Mouse (Mus musculus): ENCODE data around the gene Atg13. TPM values are rescaled to one million over a fixed set of nuclear protein-coding genes. Genes with fewer than 3 reads are reported as not detected.

Gene Atg13
- total RNA-seq, 2 experiments from 2014 or later, result 10.1 to 22.0 TPM

- ATAC-seq (replicated peaks; ENCODE audit: low FRiP score, low TSS enrichment, poor library complexity, severe bottlenecking), result no peak
Measured at GRCm38 (mm10) chr2:91696225-91696590, 14.2 kb downstream of the Atg13 start.

DNA sequence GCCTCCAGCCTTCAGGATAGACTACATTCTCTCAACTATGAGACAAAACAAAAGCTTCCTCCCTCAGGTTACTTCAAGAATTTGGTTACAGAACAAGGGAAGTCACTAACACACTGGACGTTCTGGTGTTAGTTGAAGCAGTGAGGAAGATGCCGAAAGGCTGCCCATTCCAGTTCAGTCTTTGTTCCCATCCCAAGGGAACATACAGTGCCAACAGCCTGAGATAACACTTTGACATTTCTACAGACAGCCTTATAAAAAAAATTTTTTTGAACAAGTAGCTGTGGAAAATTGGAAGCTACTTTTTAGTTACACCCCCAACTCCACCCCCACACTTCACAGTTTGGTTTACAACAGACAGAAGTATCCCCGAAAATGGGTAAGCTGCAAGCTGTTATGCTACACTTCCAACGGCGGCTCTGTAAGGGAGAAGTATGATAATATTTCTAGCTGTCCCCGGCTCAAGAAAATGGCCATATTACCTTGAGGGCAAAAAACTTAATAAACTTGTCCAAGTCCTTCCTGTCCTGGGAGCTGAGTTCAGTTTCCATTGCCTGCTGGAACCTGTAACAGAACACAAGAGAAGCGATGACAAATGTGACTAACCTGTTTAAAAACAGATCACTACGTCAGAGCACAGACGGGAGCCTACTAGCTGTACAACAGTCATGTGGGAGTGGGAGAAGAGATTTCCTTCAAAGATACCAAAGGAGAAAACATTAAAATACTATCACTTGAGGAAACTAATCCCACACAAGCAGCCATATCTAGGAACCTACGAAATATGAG lies 14.7 kb downstream of the Atg13 start:
- ATAC-seq (replicated peaks; ENCODE audit: low FRiP score, low TSS enrichment, poor library complexity, severe bottlenecking), result no peak

DNA sequence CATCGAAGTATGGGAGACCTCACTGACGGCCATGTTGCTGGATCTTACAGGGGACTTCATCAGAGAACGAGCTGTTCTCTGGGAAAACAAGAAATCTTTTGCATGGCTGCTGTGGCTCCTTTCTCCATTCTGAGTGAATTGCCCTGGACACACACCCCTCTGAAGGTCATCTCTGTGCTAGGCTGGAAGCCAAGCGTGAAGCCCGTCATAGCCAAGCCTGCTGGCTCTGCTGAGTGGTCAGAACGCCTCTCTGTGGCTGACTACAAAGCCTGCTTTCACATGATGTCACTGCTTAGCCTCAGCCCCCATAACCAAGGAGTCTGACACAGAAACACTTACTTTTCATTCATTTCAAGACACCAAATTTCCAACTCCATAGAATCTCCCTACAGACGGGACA lies 20.9 kb downstream of the Atg13 start:
- ATAC-seq (replicated peaks; ENCODE audit: low FRiP score, low TSS enrichment, poor library complexity, severe bottlenecking), result no peak

GRCm38 (mm10) chr2:91683919-91684318 lies 26.5 kb downstream of the Atg13 start:
- ATAC-seq (replicated peaks; ENCODE audit: low FRiP score, low TSS enrichment, poor library complexity, severe bottlenecking), result no peak

DNA sequence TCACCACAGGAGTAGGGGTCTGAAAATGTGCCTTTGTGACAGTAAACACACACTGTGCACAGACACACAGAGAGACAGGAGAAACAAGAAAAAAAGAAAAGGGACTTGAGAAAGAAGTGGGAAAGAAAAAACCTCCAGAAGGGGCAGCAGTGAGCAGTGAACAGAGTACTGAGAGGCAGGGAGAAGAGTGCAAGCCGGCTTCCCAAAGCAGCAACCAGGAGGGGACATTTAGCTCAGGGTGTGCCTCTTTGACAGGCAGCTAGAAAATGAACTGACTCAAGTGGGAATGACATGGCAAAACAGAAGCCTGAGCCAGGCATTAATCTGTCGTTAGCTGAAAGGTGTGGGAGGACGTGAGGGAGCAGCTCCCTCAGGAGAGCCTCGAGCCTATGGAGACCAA lies 27.5 kb downstream of the Atg13 start:
- ATAC-seq (replicated peaks; ENCODE audit: low FRiP score, low TSS enrichment, poor library complexity, severe bottlenecking), result peak; percentile 79

- ATAC-seq (replicated peaks; ENCODE audit: low FRiP score, low TSS enrichment, poor library complexity, severe bottlenecking), result no peak
Measured at GRCm38 (mm10) chr2:91676961-91677360, 33.4 kb downstream of the Atg13 start.

GRCm38 (mm10) chr2:91676420-91676819 lies 34.0 kb downstream of the Atg13 start:
- no peak for ATAC-seq (replicated peaks; ENCODE audit: low FRiP score, low TSS enrichment, poor library complexity, severe bottlenecking)

- ATAC-seq (replicated peaks; ENCODE audit: low FRiP score, low TSS enrichment, poor library complexity, severe bottlenecking), result no peak
Measured at GRCm38 (mm10) chr2:91674895-91675294, 35.5 kb downstream of the Atg13 start.

GRCm38 (mm10) chr2:91673587-91673986 lies 36.8 kb downstream of the Atg13 start:
- no peak for ATAC-seq (replicated peaks; ENCODE audit: low FRiP score, low TSS enrichment, poor library complexity, severe bottlenecking)

GRCm38 (mm10) chr2:91670038-91670437 lies 40.3 kb downstream of the Atg13 start:
- ATAC-seq (replicated peaks; ENCODE audit: low FRiP score, low TSS enrichment, poor library complexity, severe bottlenecking), result no peak

GRCm38 (mm10) chr2:91669326-91669725 lies 41.0 kb downstream of the Atg13 start:
- no peak for ATAC-seq (replicated peaks; ENCODE audit: low FRiP score, low TSS enrichment, poor library complexity, severe bottlenecking)

DNA sequence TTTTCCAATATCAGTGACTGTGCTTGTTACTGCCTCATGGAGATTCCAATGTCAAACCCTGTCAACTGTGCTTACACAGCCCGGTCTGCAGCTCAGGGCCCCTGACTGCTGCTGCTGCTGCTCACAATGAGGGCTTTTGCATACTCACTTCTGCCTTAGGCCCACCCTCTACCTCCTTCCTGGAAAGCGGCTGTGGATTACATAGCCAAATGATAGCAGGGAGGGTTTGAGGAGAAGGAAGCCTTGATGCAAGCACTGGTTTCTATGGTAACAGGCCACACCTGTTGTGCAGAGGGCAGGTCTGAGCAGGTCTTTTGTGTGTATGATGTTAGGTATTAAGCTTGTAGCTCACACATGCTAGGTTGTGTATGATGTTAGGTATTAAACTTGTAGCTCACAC lies 42.6 kb downstream of the Atg13 start:
- no peak for ATAC-seq (replicated peaks; ENCODE audit: low FRiP score, low TSS enrichment, poor library complexity, severe bottlenecking)

GRCm38 (mm10) chr2:91666386-91666910 lies 43.9 kb downstream of the Atg13 start:
- no peak for ATAC-seq (replicated peaks; ENCODE audit: low FRiP score, low TSS enrichment, poor library complexity, severe bottlenecking)

DNA sequence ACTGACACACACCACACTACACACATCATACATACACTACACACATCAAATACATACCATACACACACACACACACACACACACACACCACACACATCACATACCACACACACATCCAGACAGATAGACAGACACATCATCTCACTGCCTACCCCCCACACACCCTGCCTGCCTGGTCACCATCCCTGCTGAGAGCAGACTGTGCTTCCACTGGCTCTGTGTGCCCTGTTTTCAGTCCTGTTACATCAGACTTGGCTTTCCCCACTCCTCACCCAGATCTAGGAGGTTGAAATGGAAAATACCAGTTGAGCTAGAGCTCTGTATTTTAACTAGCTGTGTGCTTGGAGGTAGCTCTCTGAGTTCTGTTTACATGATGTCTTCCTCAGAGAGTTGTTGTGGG lies 45.6 kb downstream of the Atg13 start:
- ATAC-seq (replicated peaks; ENCODE audit: low FRiP score, low TSS enrichment, poor library complexity, severe bottlenecking), result no peak

DNA sequence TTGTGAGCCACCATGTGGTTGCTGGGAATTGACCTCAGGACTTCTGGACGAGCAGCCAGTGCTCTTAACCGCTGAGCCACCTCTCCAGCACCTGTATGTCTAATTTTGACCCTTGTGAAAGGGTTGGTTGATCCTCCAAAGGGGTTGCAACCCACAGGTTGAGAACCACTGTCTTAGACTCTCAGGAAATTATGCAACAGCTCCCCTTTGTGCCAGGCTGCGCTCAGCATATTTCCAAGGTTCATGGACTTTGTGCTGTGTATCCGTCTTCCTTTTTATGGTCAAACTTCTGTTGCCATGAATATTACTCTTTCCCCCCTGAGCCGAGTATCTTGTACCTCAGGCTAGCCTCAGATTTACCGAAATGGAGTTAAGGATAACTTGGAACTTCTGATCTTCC lies 49.4 kb downstream of the Atg13 start:
- ATAC-seq (replicated peaks; ENCODE audit: low FRiP score, low TSS enrichment, poor library complexity, severe bottlenecking), result no peak

GRCm38 (mm10) chr2:91659657-91660056 lies 50.7 kb downstream of the Atg13 start:
- ATAC-seq (replicated peaks; ENCODE audit: low FRiP score, low TSS enrichment, poor library complexity, severe bottlenecking), result no peak

DNA sequence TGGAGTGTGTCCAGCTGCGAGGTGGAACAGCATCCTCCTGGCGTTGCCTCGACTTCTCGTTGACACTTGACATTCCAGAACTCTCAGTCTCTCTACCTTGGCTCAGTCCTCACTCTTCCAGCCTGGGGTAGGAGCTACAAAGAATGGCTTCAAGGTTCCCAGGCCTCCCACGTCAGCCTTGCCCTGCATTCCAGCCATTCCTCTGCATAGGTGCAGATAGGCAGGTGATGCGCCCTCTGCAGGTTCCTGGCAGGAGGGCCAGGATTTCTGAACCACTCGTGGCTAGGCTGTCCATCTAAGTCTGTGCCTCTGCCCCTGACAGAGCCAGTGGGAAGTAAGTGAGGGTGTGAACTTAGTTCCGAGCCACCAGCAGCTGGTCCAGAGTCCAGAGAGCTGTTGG lies 53.6 kb downstream of the Atg13 start:
- ATAC-seq (replicated peaks; ENCODE audit: low FRiP score, low TSS enrichment, poor library complexity, severe bottlenecking), result peak; percentile 23; the same call in 1 of the 2 replicates

GRCm38 (mm10) chr2:91655827-91656226 lies 54.5 kb downstream of the Atg13 start:
- ATAC-seq (replicated peaks; ENCODE audit: low FRiP score, low TSS enrichment, poor library complexity, severe bottlenecking), result no peak

DNA sequence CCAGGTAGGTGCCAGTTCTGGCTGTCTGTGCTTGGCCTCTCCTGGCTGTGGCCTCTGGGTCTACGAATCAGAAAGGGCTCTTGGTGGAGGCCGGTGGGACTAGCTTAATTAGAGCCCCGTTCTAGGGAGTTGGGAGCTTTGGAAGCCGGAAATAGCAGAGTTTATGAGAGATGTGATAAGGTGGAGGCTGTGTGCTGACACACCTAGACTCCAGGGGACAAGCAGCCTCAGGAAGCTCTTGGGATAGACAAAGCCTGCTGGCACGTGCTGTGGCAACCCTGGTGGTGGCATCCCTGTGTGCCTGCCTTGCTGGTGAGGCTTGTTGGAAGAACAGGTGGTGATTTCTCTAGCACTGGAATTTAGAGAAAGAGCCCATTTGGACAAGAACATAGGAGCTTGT lies 55.0 kb downstream of the Atg13 start:
- ATAC-seq (replicated peaks; ENCODE audit: low FRiP score, low TSS enrichment, poor library complexity, severe bottlenecking), result no peak

- no peak for ATAC-seq (replicated peaks; ENCODE audit: low FRiP score, low TSS enrichment, poor library complexity, severe bottlenecking)
Measured at GRCm38 (mm10) chr2:91652863-91653262, 57.5 kb downstream of the Atg13 start.

GRCm38 (mm10) chr2:91651458-91652258 lies 58.7 kb downstream of the Atg13 start:
- no peak for ATAC-seq (replicated peaks; ENCODE audit: low FRiP score, low TSS enrichment, poor library complexity, severe bottlenecking)

Measured in megakaryocyte-erythroid progenitor cell, adult 5-6 weeks (primary cell).